Mouse (Mus musculus): ENCODE measurements around the gene Rplp1. TPM values are rescaled to one million over a fixed set of nuclear protein-coding genes. Genes with fewer than 3 reads are reported as not detected.

The Rplp1 gene
- polyA plus RNA-seq, 1 experiment, result 4,235 TPM

DNA sequence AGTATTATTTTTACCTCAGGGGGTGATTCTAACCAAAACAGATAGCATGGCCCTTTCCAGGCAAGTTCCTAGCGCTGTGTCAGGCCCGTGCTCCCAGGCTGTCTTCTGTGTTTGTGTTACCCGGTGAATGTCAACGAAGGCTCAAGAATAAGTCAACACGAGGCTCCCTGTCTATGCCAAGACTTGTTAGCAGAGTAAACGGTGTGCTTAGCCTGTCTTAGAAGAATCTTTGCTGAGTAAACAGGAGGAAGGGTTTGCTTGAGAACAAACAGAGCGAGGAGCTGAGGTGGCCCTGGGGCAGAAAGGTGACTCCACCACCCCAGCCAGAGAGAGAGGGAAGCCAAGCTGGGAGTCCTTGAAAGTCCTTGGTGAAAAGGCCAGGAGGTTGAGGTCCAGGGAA is 10.1 kb downstream of the Rplp1 start:
- Histone ChIP-seq H3K27ac (ENCODE audit: insufficient read depth, low read length) (no peak overlapping the region), H3K4me3 (ENCODE audit: insufficient read depth, low read length) (no peak overlapping the region), H3K4me1 (ENCODE audit: control insufficient read depth, insufficient read depth, low read length) (no peaks in the 10 kb centered on the region)
- no peak for TF ChIP-seq CTCF (IDR thresholded peaks at IDR 0.05; ENCODE audit: borderline replicate concordance, insufficient read depth, low read length)

DNA sequence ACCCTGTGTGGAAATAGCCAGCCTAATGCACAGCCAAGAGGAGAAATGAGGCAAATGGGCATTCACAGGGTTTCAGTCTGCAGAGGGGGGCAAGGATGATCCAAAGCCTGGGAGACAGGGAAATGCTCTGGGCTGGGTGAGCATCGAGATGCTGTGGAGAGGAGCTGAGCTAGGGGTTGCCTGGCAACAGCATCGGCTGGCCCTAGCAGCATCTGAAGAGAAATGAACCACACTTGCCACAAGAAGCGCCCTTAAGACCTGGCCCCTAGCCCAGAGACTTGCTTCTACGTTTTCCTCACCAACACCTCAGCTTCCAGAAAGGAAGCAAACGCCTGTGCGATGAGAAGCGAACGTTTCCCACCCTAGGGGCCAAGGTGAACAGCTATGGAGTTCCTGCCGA is 11.9 kb downstream of the Rplp1 start:
- TF ChIP-seq CTCF (IDR thresholded peaks at IDR 0.05; ENCODE audit: borderline replicate concordance, insufficient read depth, low read length) (no peak), POLR2A (IDR thresholded peaks at IDR 0.05; ENCODE audit: low read depth, low read length) (no peak)
- no peak overlapping the region for H3K27ac ChIP-seq (ENCODE audit: insufficient read depth, low read length)
- H3K4me3 ChIP-seq (ENCODE audit: insufficient read depth, low read length), result no peak overlapping the region
- no peaks in the 10 kb centered on the region for H3K4me1 ChIP-seq (ENCODE audit: control insufficient read depth, insufficient read depth, low read length)

DNA sequence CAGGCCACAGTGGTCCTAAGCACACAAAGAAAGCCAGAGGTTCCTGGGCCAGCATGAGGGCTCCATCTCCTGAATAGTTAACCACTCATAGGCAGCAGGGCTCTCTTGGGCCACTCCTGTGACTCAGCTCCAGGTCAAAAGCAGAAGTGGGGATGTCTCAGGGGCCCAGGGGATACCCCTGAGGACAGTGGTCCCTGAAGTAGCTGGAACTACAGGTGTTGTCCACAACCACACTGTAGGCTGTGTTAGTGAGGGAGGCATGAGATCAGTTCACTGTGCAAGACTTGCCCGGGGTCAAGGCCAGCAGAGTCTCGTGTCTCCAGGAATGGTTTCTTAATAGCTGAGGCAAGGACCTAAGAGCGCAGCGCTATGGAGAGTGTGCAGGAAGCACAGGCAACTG is 12.8 kb downstream of the Rplp1 start:
- TF ChIP-seq POLR2A (IDR thresholded peaks at IDR 0.05; ENCODE audit: low read depth, low read length) (no peak), CTCF (IDR thresholded peaks at IDR 0.05; ENCODE audit: borderline replicate concordance, insufficient read depth, low read length) (no peak)
- no peaks in the 10 kb centered on the region for H3K4me1 ChIP-seq (ENCODE audit: control insufficient read depth, insufficient read depth, low read length)
- no peak overlapping the region for H3K27ac ChIP-seq (ENCODE audit: insufficient read depth, low read length)
- no peak overlapping the region for H3K4me3 ChIP-seq (ENCODE audit: insufficient read depth, low read length)

DNA sequence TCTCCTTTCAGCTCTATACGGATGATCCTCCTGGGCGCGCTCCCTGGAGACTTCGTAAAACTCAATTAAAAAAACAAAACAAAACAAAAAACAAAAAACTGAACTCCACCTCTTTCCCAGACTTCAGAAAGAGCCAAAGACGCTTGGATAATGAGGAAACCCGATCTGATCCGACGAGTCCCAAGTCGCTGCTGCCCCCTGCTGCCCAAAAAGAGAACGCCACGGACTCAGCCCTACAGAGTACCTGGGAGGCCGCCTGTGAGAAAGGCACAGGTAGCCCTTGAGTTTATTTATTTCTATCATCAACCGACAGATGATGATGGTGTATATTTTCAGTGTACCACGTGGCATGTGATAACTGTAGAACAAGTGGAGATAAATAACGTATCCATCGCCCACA is 14.5 kb downstream of the Rplp1 start:
- H3K4me3 ChIP-seq (ENCODE audit: insufficient read depth, low read length), result no peak overlapping the region
- H3K4me1 ChIP-seq (ENCODE audit: control insufficient read depth, insufficient read depth, low read length), result no peaks in the 10 kb centered on the region
- TF ChIP-seq POLR2A (IDR thresholded peaks at IDR 0.05; ENCODE audit: low read depth, low read length) (no peak), CTCF (IDR thresholded peaks at IDR 0.05; ENCODE audit: borderline replicate concordance, insufficient read depth, low read length) (peak; percentile 71)
- no peak overlapping the region for H3K27ac ChIP-seq (ENCODE audit: insufficient read depth, low read length)

DNA sequence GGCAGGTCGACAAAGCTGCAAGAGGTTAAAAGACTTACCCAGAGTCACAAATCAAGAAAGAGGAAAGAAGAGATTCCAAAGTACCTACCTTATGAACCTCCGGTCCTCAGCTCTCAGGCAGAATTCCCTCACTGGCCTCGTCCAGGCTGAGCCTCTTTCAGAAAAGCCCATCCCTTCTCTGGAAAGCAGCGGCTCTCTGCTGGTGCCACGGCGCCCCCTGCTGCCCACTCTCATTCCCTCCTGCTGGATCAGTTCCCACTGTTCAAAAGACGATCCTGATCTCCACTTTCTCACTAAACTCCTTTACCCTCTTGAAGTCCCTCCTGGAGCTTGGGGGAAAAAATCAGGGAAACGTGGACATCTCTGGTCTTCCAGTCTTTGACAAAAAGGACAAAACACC is 15.9 kb downstream of the Rplp1 start:
- TF ChIP-seq POLR2A (IDR thresholded peaks at IDR 0.05; ENCODE audit: low read depth, low read length), result no peak
- peak; percentile 86 for TF ChIP-seq CTCF (IDR thresholded peaks at IDR 0.05; ENCODE audit: borderline replicate concordance, insufficient read depth, low read length)
- H3K27ac ChIP-seq (ENCODE audit: insufficient read depth, low read length), result no peak overlapping the region
- no peak overlapping the region for H3K4me3 ChIP-seq (ENCODE audit: insufficient read depth, low read length)
- H3K4me1 ChIP-seq (ENCODE audit: control insufficient read depth, insufficient read depth, low read length), result no peaks in the 10 kb centered on the region

DNA sequence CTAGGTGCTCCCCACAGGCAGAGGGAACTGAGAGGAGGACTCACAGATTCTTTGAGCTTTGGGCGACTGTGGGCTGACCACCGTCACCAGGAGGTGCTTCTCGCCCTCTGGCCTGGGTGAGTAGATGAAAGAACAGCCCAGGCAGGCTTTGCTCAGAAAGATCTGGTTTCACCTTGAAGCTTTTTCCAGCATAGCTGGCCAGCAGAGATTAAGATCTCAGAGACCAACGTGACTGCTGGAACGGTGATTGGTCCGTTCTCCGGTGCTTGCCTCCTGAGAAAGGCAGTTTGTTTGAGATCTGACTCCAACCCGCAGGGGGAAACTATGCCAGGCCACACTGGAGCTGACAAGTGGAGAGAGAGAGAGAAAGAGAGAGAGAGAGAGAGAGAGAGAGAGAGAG is 19.3 kb downstream of the Rplp1 start:
- Histone ChIP-seq H3K4me3 (ENCODE audit: insufficient read depth, low read length) (no peak overlapping the region), H3K27ac (ENCODE audit: insufficient read depth, low read length) (no peak overlapping the region), H3K4me1 (ENCODE audit: control insufficient read depth, insufficient read depth, low read length) (no peaks in the 10 kb centered on the region)
- TF ChIP-seq CTCF (IDR thresholded peaks at IDR 0.05; ENCODE audit: borderline replicate concordance, insufficient read depth, low read length) (no peak), POLR2A (IDR thresholded peaks at IDR 0.05; ENCODE audit: low read depth, low read length) (no peak)

DNA sequence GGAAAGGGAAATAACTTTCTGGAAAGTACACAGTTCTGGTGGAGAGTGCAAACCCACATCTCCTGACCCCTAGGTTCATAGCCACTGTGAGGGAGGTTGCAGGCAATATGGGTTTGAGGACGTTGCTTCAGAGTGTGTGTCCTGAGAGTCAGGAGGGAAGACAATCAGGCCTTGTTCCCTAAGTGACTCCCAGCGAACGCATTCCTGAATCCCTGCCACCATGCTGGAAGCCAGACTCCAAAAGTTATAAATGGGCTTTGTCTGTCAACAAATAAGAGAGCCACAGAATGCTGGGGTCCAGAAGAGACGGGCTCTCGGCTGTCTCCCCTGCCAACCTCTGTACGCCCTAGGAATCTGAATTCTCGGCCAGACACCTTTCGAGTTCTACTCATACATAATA is 24.5 kb downstream of the Rplp1 start:
- Histone ChIP-seq H3K4me3 (ENCODE audit: insufficient read depth, low read length) (no peak overlapping the region), H3K4me1 (ENCODE audit: control insufficient read depth, insufficient read depth, low read length) (no peaks in the 10 kb centered on the region), H3K27ac (ENCODE audit: insufficient read depth, low read length) (no peak overlapping the region)
- TF ChIP-seq CTCF (IDR thresholded peaks at IDR 0.05; ENCODE audit: borderline replicate concordance, insufficient read depth, low read length), result no peak
- no peak for TF ChIP-seq POLR2A (IDR thresholded peaks at IDR 0.05; ENCODE audit: low read depth, low read length)

DNA sequence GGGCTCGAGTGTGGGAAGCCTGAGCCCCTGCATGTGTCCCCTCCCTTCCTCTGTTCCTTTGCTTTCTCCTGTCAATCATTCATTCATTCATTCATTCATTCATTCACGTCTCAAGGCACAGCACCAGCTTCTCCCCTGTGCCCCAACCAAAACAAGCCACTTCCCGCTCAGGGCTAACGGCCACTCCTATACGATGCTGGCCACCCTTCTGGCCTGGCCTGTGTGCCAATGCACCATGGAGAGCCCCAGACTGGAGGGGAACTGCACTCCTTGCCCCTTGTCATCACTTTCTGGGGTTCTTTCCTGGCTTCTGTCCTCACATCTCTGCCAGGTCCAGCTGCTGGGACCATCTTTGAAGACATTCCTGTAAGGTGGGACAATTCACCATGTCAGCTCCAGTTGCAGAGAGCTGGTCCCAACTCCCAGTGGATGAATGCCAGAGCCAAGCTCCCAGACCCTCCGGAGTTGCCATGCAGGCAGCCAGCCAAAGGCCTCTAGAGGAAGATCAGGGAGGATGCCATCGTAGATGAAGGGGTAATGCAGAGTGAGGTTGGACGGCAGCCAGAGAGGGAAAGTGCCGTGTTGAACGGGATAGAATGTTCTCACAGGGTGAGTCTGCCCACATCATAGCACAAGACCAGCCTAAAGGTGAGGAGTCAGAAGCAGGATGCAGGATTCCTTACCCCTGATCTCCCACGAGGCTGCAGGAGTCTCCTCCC is 26.5 kb downstream of the Rplp1 start:
- H3K4me3 ChIP-seq (ENCODE audit: insufficient read depth, low read length), result no peak overlapping the region
- no peaks in the 10 kb centered on the region for H3K4me1 ChIP-seq (ENCODE audit: control insufficient read depth, insufficient read depth, low read length)
- H3K27ac ChIP-seq (ENCODE audit: insufficient read depth, low read length), result no peak overlapping the region
- no peak for TF ChIP-seq CTCF (IDR thresholded peaks at IDR 0.05; ENCODE audit: borderline replicate concordance, insufficient read depth, low read length)

DNA sequence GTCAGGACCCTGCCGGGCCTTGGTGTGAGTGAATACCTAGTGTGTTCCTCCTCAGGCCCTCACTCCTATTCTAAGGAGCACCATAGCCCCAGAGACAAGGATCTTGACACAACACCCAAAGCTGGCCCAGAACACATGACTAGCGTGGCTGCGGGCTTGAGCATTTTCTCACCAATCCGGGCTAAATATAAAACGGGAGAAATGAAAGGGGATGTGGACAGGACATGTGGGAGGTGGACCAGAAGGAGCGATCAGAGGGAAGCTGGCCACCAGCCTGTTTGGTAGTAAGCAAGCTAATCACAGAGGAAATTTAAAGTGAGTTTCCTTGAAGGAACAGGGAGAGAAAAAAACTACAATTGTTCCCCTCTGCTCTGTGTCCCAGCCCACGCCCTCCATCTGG is 28.4 kb downstream of the Rplp1 start:
- Histone ChIP-seq H3K4me1 (ENCODE audit: control insufficient read depth, insufficient read depth, low read length) (no peaks in the 10 kb centered on the region), H3K27ac (ENCODE audit: insufficient read depth, low read length) (no peak overlapping the region), H3K4me3 (ENCODE audit: insufficient read depth, low read length) (no peak overlapping the region)
- TF ChIP-seq CTCF (IDR thresholded peaks at IDR 0.05; ENCODE audit: borderline replicate concordance, insufficient read depth, low read length), result no peak
- no peak for TF ChIP-seq POLR2A (IDR thresholded peaks at IDR 0.05; ENCODE audit: low read depth, low read length)

DNA sequence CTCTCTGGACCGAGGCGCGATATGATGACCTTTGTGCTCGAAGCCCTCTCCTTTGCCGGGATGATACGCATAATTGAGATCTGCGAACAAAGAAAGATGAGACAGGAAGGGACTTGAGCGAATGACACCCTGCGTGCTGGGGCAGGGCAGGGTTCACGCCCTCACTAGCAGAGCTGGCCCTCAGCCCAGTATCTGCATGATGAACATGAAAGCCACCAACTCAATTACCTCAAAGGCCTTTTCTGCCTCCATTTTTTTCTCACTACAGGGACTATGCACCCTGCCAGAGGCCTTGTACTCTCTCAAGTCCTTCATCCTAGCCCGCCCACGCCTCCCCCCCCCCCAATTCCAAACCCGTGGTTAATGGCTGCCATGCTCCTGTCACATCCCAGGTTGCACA is 29.4 kb downstream of the Rplp1 start:
- TF ChIP-seq POLR2A (IDR thresholded peaks at IDR 0.05; ENCODE audit: low read depth, low read length) (no peak), CTCF (IDR thresholded peaks at IDR 0.05; ENCODE audit: borderline replicate concordance, insufficient read depth, low read length) (no peak)

DNA sequence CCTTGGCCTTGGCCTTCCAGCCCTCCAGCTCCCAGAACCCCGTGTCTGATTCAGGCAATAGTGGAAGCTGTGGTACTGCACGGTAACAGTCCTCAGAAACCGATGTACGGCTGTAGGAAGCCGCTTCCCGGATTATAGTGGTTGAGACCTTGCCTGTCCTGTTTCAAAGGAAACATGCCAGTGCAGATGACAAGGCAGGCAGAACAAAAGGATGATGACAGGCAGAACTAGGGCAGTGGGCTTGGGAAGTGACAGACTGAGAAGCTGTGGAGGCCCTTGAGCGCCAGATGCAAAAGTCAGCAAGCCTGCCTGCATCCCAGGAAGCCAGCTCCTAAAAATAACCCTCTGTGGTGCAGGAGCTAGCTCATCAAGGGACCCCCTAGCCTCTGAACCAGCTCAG is 30.0 kb downstream of the Rplp1 start:
- Histone ChIP-seq H3K4me1 (ENCODE audit: control insufficient read depth, insufficient read depth, low read length) (no peaks in the 10 kb centered on the region), H3K27ac (ENCODE audit: insufficient read depth, low read length) (no peak overlapping the region), H3K4me3 (ENCODE audit: insufficient read depth, low read length) (no peak overlapping the region)
- no peak for TF ChIP-seq CTCF (IDR thresholded peaks at IDR 0.05; ENCODE audit: borderline replicate concordance, insufficient read depth, low read length)
- no peak for TF ChIP-seq POLR2A (IDR thresholded peaks at IDR 0.05; ENCODE audit: low read depth, low read length)

More for the DNA sequence above, 29.4 kb downstream of the Rplp1 start:
- no peak overlapping the region for H3K27ac ChIP-seq (ENCODE audit: insufficient read depth, low read length)
- H3K4me1 ChIP-seq (ENCODE audit: control insufficient read depth, insufficient read depth, low read length), result no peaks in the 10 kb centered on the region
- H3K4me3 ChIP-seq (ENCODE audit: insufficient read depth, low read length), result no peak overlapping the region
